Mouse (Mus musculus): ENCODE results near the gene Cd274. TPM values are rescaled to one million over a fixed set of nuclear protein-coding genes. Genes with fewer than 3 reads are reported as not detected.

The Cd274 gene
- polyA plus RNA-seq, 1 experiment from 2014 or later = 0.43 TPM

GRCm38 (mm10) chr19:29370112-29370511, 2.9 kb downstream of the Cd274 start:
- no peak for ATAC-seq (replicated peaks; ENCODE audit: low FRiP score)
- Histone ChIP-seq H3K36me3 (ENCODE audit: control insufficient read depth, insufficient read depth, low read length) (no peaks in the 10 kb centered on the region), H3K27ac (ENCODE audit: low read depth, low read length) (no peak overlapping the region), H3K9ac (ENCODE audit: low read depth, low read length) (no peak overlapping the region), H3K4me1 (replicated peaks; ENCODE audit: control insufficient read depth, insufficient read depth, low read length) (peaks cover 11% of the 10 kb centered on the region), H3K27me3 (replicated peaks; ENCODE audit: control insufficient read depth, insufficient read depth, low read length) (no peaks in the 10 kb centered on the region), H3K4me3 (ENCODE audit: low read depth, low read length) (no peak overlapping the region), H3K4me2 (no peak overlapping the region), H3K9me3 (ENCODE audit: control insufficient read depth, low read length) (no peaks in the 10 kb centered on the region)
- DNase-seq (ENCODE audit: low spot score) = no peak
- WGBS = 66% methylated on average over 12 of the region's 12 CpGs

GRCm38 (mm10) chr19:29370545-29371283, 3.5 kb downstream of the Cd274 start:
- H3K27me3 ChIP-seq (replicated peaks; ENCODE audit: control insufficient read depth, insufficient read depth, low read length) = no peaks in the 10 kb centered on the region
- no peak overlapping the region for H3K4me3 ChIP-seq (ENCODE audit: low read depth, low read length)
- no peak for DNase-seq (ENCODE audit: low spot score)
- ATAC-seq (replicated peaks; ENCODE audit: low FRiP score) = no peak
- no peak overlapping the region for H3K9ac ChIP-seq (ENCODE audit: low read depth, low read length)
- no peaks in the 10 kb centered on the region for H3K9me3 ChIP-seq (ENCODE audit: control insufficient read depth, low read length)
- H3K27ac ChIP-seq (ENCODE audit: low read depth, low read length) = no peak overlapping the region
- H3K36me3 ChIP-seq (ENCODE audit: control insufficient read depth, insufficient read depth, low read length) = no peaks in the 10 kb centered on the region
- H3K4me2 ChIP-seq = no peak overlapping the region
- peaks cover 11% of the 10 kb centered on the region for H3K4me1 ChIP-seq (replicated peaks; ENCODE audit: control insufficient read depth, insufficient read depth, low read length)
- 82% methylated on average over 7 of the region's 7 CpGs for WGBS

DNA sequence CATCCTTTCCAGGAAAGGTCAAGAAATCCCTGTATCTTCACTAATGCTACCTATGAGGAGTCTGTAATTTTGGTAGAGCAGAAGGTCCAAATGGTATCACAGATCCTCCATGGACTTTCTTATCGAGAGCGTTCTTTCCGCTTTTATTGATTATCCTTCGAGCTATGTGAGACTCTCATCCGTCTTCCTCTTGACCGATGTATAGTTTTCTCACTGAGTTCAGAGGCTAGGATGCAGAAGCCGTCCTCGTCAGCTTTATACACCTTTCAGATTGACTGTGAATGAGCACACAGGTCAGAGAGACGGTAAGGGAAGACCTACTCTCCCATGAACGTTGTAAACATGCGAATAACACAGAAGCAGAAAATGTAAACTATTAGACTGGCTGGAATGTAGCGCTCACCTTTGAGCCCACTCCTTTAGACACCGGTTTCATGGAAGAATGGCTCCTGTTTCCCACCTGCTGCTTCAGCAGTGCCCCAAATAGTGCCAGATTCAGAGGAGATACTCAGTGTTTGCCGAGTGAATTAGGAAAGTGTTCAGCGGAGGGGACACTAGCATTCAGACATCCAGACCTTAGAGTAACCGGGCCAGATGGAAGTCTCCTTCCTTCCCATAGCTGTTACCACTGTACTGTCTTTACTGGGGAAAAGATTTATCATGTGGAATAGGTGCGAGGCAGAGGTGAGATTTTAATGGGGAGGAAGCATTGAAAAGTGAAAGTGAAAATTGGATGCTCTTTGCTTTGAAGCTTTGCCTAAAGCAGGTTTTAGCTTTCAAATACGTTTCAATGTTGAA, 4.2 kb downstream of the Cd274 start:
- Histone ChIP-seq H3K4me2 (peak overlapping the region; percentile 43), H3K36me3 (ENCODE audit: control insufficient read depth, insufficient read depth, low read length) (no peaks in the 10 kb centered on the region), H3K4me3 (ENCODE audit: low read depth, low read length) (no peak overlapping the region), H3K27ac (ENCODE audit: low read depth, low read length) (no peak overlapping the region), H3K9me3 (ENCODE audit: control insufficient read depth, low read length) (no peaks in the 10 kb centered on the region), H3K27me3 (replicated peaks; ENCODE audit: control insufficient read depth, insufficient read depth, low read length) (no peaks in the 10 kb centered on the region), H3K9ac (ENCODE audit: low read depth, low read length) (no peak overlapping the region), H3K4me1 (replicated peaks; ENCODE audit: control insufficient read depth, insufficient read depth, low read length) (peaks cover 11% of the 10 kb centered on the region)
- no peak for ATAC-seq (replicated peaks; ENCODE audit: low FRiP score)
- DNase-seq (ENCODE audit: low spot score) = no peak
- WGBS = 74% methylated on average over 18 of the region's 18 CpGs

- Histone ChIP-seq H3K27me3 (replicated peaks; ENCODE audit: control insufficient read depth, insufficient read depth, low read length) (no peaks in the 10 kb centered on the region), H3K27ac (ENCODE audit: low read depth, low read length) (no peak overlapping the region), H3K36me3 (ENCODE audit: control insufficient read depth, insufficient read depth, low read length) (no peaks in the 10 kb centered on the region), H3K4me3 (ENCODE audit: low read depth, low read length) (no peak overlapping the region), H3K9ac (ENCODE audit: low read depth, low read length) (no peak overlapping the region), H3K4me2 (peak overlapping the region; percentile 43), H3K4me1 (replicated peaks; ENCODE audit: control insufficient read depth, insufficient read depth, low read length) (peaks cover 11% of the 10 kb centered on the region), H3K9me3 (ENCODE audit: control insufficient read depth, low read length) (no peaks in the 10 kb centered on the region)
- 67% methylated on average over 4 of the region's 4 CpGs for WGBS
- ATAC-seq (replicated peaks; ENCODE audit: low FRiP score) (no peak), DNase-seq (ENCODE audit: low spot score) (no peak)
These were observed 4.9 kb downstream of the Cd274 start for GRCm38 (mm10) chr19:29372138-29372537.

- Histone ChIP-seq H3K9ac (ENCODE audit: low read depth, low read length) (no peak overlapping the region), H3K4me2 (no peak overlapping the region), H3K9me3 (ENCODE audit: control insufficient read depth, low read length) (no peaks in the 10 kb centered on the region), H3K4me1 (replicated peaks; ENCODE audit: control insufficient read depth, insufficient read depth, low read length) (peaks cover 8% of the 10 kb centered on the region), H3K27ac (ENCODE audit: low read depth, low read length) (no peak overlapping the region), H3K27me3 (replicated peaks; ENCODE audit: control insufficient read depth, insufficient read depth, low read length) (no peaks in the 10 kb centered on the region), H3K36me3 (ENCODE audit: control insufficient read depth, insufficient read depth, low read length) (no peaks in the 10 kb centered on the region), H3K4me3 (ENCODE audit: low read depth, low read length) (no peak overlapping the region)
- 89% methylated on average over 3 of the region's 3 CpGs for WGBS
- DNase-seq (ENCODE audit: low spot score) = no peak
- no peak for ATAC-seq (replicated peaks; ENCODE audit: low FRiP score)
These were observed 5.4 kb downstream of the Cd274 start for GRCm38 (mm10) chr19:29372621-29373020.

DNA sequence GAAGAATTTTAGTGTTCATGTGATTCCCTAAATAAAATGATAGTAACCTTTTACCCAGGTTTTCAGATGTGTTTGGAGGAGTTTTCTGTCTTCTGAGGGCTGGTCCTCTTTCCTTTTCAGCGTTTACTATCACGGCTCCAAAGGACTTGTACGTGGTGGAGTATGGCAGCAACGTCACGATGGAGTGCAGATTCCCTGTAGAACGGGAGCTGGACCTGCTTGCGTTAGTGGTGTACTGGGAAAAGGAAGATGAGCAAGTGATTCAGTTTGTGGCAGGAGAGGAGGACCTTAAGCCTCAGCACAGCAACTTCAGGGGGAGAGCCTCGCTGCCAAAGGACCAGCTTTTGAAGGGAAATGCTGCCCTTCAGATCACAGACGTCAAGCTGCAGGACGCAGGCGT, 6.2 kb downstream of the Cd274 start:
- H3K4me2 ChIP-seq = no peak overlapping the region

GRCm38 (mm10) chr19:29374947-29375346, 7.7 kb downstream of the Cd274 start:
- Histone ChIP-seq H3K36me3 (ENCODE audit: control insufficient read depth, insufficient read depth, low read length) (no peaks in the 10 kb centered on the region), H3K4me2 (no peak overlapping the region), H3K4me1 (replicated peaks; ENCODE audit: control insufficient read depth, insufficient read depth, low read length) (0 out of 2 replicates have a peak, but pooled peaks cover 4% of the 10 kb centered on the region), H3K4me3 (ENCODE audit: low read depth, low read length) (no peak overlapping the region), H3K27ac (ENCODE audit: low read depth, low read length) (no peak overlapping the region), H3K27me3 (replicated peaks; ENCODE audit: control insufficient read depth, insufficient read depth, low read length) (no peaks in the 10 kb centered on the region), H3K9me3 (ENCODE audit: control insufficient read depth, low read length) (no peaks in the 10 kb centered on the region), H3K9ac (ENCODE audit: low read depth, low read length) (no peak overlapping the region)
- WGBS = 87% methylated on average over 9 of the region's 9 CpGs
- ATAC-seq (replicated peaks; ENCODE audit: low FRiP score) (no peak), DNase-seq (ENCODE audit: low spot score) (no peak)

More for the DNA sequence above, 6.2 kb downstream of the Cd274 start:
- Histone ChIP-seq H3K4me1 (replicated peaks; ENCODE audit: control insufficient read depth, insufficient read depth, low read length) (peaks cover 8% of the 10 kb centered on the region), H3K9me3 (ENCODE audit: control insufficient read depth, low read length) (no peaks in the 10 kb centered on the region), H3K4me3 (ENCODE audit: low read depth, low read length) (no peak overlapping the region), H3K36me3 (ENCODE audit: control insufficient read depth, insufficient read depth, low read length) (no peaks in the 10 kb centered on the region), H3K9ac (ENCODE audit: low read depth, low read length) (no peak overlapping the region), H3K27me3 (replicated peaks; ENCODE audit: control insufficient read depth, insufficient read depth, low read length) (no peaks in the 10 kb centered on the region), H3K27ac (ENCODE audit: low read depth, low read length) (no peak overlapping the region)
- 49% methylated on average over 11 of the region's 11 CpGs for WGBS
- no peak for DNase-seq (ENCODE audit: low spot score)
- ATAC-seq (replicated peaks; ENCODE audit: low FRiP score) = no peak

DNA sequence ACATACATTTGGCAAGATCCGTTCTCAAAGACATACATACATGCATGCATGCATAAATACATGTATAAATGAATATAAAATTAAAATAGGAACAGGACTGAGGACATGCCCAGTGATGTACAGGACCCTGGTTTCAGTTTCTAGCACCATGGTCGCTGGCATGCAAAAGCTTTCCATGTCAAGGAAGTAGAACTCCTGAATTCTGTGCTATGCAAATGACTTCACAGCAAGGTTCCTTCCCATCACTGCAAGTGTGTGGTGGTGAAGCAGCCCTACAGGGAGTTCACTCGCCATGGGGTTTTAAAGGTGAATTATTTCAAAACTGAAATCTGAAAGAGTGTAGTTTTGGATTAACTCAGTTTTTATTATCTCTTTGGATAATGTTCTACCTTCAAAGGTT, 9.1 kb downstream of the Cd274 start:
- H3K4me3 ChIP-seq (ENCODE audit: low read depth, low read length) = no peak overlapping the region
- ATAC-seq (replicated peaks; ENCODE audit: low FRiP score) (no peak), DNase-seq (ENCODE audit: low spot score) (no peak)
- H3K27ac ChIP-seq (ENCODE audit: low read depth, low read length) = no peak overlapping the region
- WGBS = 68% methylated on average over 3 of the region's 3 CpGs
- no peak overlapping the region for H3K9ac ChIP-seq (ENCODE audit: low read depth, low read length)
- no peak overlapping the region for H3K4me2 ChIP-seq
- H3K9me3 ChIP-seq (ENCODE audit: control insufficient read depth, low read length) = no peaks in the 10 kb centered on the region
- H3K36me3 ChIP-seq (ENCODE audit: control insufficient read depth, insufficient read depth, low read length) = no peaks in the 10 kb centered on the region
- H3K4me1 ChIP-seq (replicated peaks; ENCODE audit: control insufficient read depth, insufficient read depth, low read length) = 0 out of 2 replicates have a peak, but pooled peaks cover 4% of the 10 kb centered on the region
- H3K27me3 ChIP-seq (replicated peaks; ENCODE audit: control insufficient read depth, insufficient read depth, low read length) = no peaks in the 10 kb centered on the region

Data from liver, embryonic 11.5 days (tissue).